Mouse (Mus musculus) small intestine, adult 2 months (tissue): Measurements from ENCODE around the gene Sin3b.

ENCODE experiments used
- CTCF ChIP-seq: fragments of 200-500 bp; IDR thresholded peaks from 2 replicates; pipeline ENCODE4 v1.5.1; 2012; ENCODE audit warnings: low read depth, mild to moderate bottlenecking, control low read depth, inconsistent platforms, low read length, moderate library complexity, mixed read lengths; ENCODE audit not compliant: insufficient replicate concordance, insufficient read length; ENCODE audit errors: extremely low read depth
- POLR2A ChIP-seq: fragments of 200-500 bp; IDR thresholded peaks from 2 replicates; pipeline ENCODE4 v1.6.1; 2012; ENCODE audit warnings: low read depth, mild to moderate bottlenecking, control low read depth, inconsistent platforms, low read length, moderate library complexity

DNA sequence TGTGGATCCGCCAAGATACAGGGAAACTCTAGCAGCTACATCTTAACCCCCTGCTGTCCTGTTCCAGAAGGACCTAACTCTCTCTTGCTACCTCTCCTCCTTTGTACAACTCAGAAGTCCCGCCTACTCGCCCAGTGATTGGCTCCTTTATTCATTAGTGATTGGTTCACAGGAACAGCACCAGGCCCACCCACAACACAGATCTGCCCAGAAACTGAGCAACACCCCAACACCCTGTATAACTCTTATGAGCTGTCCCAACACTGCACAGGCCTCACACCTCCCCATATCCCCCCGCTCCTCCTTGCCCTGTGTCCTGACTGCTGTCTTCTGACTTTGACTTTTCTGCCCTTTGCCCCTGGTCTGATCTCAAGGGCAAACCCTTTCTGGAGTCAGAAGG lies 42.6 kb downstream of the Sin3b start:
- TF ChIP-seq POLR2A (no peak), CTCF (no peak)
